Mouse (Mus musculus) natural killer cell, adult 2 months (primary cell): Measurements from ENCODE around the gene Plscr3.

Source experiments
- DNase-seq, 2 experiments: peaks; one replicate each; pipeline ENCODE4 v3.0.0; 2022; ENCODE audit warnings: low spot score in 2 of 2

Gene Plscr3

DNA sequence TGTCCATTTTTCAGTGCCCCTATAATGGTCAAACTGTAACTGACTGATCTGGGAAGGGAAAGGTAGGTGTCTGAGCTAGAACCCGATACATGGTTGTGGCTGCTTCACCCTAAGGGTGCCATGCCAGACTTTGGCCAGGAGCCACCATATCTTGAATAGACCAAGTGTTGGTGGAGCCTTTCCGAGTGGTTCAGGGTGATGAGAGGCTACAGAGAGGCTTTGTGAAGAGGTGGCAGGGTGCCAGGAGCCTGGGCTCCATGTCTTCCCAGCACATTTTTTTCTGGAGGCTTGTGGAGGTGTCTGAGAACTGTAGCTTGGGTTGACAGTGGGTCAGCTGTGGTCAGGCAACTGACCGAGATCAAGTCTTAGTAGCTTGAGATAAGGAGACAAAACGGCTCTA is 45.3 kb downstream of the Plscr3 start:
- DNase-seq, result no peak

DNA sequence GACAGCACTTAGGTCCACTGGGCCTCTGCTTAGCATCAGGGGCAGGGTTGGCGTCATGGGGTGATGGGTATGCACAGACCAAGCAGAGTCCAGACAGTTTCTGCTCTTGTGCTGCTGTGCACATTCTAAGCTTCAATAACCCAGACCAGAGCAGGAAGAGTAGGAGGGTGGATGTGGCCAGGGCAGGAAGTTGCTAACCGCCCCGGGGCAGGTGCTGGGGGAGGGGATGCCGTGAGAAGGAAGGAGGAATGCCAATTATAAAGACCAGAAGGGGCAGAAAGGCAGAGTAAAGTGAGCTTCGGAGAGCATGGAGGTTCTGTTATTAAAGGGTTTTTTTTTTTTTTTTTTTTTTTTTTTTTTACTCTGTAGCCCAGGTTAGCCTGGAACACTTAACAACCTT is 48.5 kb downstream of the Plscr3 start:
- DNase-seq, result peak; percentile 82 to 83

DNA sequence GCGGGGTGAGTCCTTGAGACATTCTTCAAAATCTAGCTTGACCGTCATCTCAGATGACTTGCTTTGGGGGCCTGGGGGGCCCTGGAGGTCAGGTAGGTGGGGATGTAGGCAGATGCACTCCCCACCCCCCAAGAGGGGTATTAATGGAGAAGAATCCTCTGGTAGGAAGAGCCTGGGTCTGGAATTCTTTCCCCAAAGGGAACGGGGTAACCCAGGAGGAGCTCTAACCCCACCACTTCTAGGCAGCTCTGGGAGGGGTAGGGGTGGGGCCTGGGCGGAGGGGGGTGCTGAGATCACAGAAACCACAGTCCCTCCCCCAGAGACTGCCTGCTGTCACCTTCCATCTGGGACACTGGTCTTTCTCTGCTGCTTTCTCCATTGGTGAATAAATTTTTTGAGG is 49.1 kb downstream of the Plscr3 start, which contains the start of gene Acap1:
Gene Acap1 (minus strand): TSS at position 249 of the 400 bp plus-strand sequence.
- peak; percentile 63 to 70 for DNase-seq

DNA sequence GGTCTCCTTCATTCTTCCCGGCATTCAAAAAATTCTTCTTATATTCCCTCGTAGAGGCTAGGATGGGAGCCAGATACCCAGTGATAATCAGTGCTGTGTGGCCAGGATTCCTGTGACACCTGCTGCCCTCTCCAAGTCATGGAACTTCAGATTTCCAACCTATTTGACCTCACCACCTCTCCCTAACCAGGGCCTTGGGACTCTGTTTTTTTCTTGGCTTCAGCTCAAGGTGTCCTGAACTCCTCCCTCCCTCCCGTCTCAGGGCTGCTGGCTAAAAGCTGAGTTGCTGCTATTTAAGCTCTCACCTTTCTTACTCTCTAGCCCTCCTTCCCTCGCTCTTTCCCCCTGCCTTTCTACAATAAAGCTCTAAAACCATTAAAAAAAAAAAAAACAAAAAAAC is 53.7 kb downstream of the Plscr3 start:
- no peak for DNase-seq

DNA sequence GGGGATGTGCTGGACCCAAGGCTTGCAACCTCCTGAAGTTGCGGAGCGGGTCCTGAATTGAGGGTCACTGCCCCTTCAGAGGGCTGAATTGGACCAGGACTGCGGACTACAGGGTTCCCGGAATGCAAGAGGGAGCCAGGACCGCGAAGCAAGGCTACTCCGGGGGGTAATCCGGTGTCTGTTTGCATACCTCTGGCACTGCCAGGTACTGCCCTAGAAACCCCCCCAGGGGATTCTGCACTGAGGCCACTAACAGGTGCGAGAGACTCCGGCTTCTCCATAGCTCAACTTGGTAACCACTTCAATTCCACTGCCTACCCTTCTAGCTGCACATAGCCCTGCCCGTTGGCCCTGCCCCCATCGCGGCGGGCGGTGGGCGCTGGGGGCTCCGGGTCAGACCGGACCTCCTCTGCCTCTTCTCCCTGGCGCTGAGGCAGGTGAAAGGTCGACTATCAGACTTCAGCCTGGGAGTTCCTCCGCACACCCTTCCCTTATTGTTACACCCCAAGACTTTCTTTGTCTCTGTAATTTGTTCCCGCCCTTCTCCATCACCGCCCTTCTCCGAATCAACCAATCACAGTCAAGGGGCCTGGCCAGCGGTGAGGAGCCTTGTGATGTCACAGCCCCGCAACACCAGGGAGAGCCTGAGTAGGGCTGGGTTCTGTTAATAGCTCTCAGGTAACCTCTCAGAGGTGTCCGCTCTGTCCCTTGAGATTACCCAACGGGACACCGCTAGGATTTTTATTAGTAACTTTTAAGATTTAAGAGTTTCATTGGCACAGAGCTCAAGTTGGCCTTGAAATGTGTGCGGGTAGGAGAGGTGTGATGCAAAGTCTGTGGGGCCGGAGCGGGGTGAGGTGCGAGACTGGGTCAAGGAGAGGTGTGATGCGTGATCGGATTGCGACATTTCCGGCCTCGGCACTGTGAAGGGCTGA is 54.6 kb downstream of the Plscr3 start, which contains the start of the genes 2810408A11Rik and Neurl4:
Gene 2810408A11Rik (minus strand): TSS at position 517 of the 935 bp plus-strand sequence.
Gene Neurl4 (plus strand): TSS at position 602 of the 935 bp plus-strand sequence.
- peak; percentile 86 to 89 for DNase-seq

DNA sequence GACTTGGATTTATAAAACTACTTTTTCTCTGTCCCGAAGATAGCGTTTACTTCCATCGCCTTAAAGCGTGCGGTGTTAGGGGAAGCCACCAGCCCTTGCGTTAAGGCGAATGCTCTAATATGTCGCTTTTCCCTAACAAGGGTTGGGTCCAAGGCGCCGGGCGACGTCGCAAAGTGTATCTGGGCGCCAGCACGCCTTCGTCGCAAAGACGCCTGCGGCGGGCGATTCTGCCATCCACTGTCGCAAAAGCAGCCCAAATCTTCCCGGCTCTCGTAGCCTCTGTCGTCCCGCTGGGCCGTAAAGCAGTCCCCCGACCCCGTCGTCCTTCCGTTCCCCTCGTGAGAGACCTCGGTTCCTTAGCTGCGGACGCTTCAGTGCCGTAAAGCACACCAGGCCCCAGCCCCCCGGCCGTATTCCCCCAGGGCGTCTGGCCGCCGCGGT is 55.2 kb downstream of the Plscr3 start:
- peak; percentile 86 to 89 for DNase-seq
